Comparison of ENCODE assay signal across 8 mouse cellular contexts in genomic region chr5:137745214-137746171, GRCm38 (mm10). TPM values are rescaled to one million over a fixed set of nuclear protein-coding genes. Genes with fewer than 3 reads are reported as not detected.
A peak's percentile ranks its signal among the peaks of the same experiment; 100 is the strongest.
DNase-seq lines count a peak whose midpoint lies in the region; ATAC-seq and TF ChIP-seq lines count a peak whose summit lies in the region.

Tsc22d4 (plus strand) TSS chr5:137745730.

- H3K27me3 ChIP-seq in heart, embryonic 12.5 days (replicated peaks): no peaks in the 10 kb centered on the region
- no peaks in the 10 kb centered on the region for H3K27me3 ChIP-seq in kidney, postnatal 0 days (ENCODE audit: insufficient read depth, low read length)
- no peaks in the 10 kb centered on the region; the same call in 1 of the 2 replicates for H3K27me3 ChIP-seq in liver, embryonic 12.5 days (replicated peaks)
- H3K27me3 ChIP-seq in stomach, embryonic 14.5 days (ENCODE audit: control insufficient read depth, insufficient read depth, low read length): no peaks in the 10 kb centered on the region

- H3K4me2 ChIP-seq in heart, embryonic 12.5 days: peak within 1 kb of the TSS; percentile 99
- peak within 1 kb of the TSS; percentile 99 for H3K4me2 ChIP-seq in kidney, postnatal 0 days (ENCODE audit: low read length)
- H3K4me2 ChIP-seq in liver, embryonic 12.5 days: peak within 1 kb of the TSS; percentile 93
- H3K4me2 ChIP-seq in stomach, embryonic 14.5 days (replicated peaks; ENCODE audit: low read depth, low read length): peak within 1 kb of the TSS; percentile 90

- TF ChIP-seq CTCF in kidney, postnatal 0 days (IDR thresholded peaks at IDR 0.05; ENCODE audit: low read depth): peak; percentile 6; the same call in 1 of the 2 replicates

- H3K36me3 ChIP-seq in heart, embryonic 12.5 days: peaks cover 12% of the 10 kb centered on the region
- no peaks in the 10 kb centered on the region for H3K36me3 ChIP-seq in kidney, postnatal 0 days (ENCODE audit: insufficient read depth, low read length)
- H3K36me3 ChIP-seq in liver, embryonic 12.5 days: peaks cover 12% of the 10 kb centered on the region
- no peaks in the 10 kb centered on the region for H3K36me3 ChIP-seq in stomach, embryonic 14.5 days (ENCODE audit: control insufficient read depth, insufficient read depth, low read length)

- WGBS in heart, embryonic 12.5 days: 5% methylated on average over 28 of the region's 28 CpGs
- 3% methylated on average over 27 of the region's 28 CpGs for WGBS in kidney, postnatal 0 days
- 5% methylated on average over 28 of the region's 28 CpGs for WGBS in liver, embryonic 12.5 days (ENCODE audit: insufficient replicate concordance)
- 2% methylated on average over 28 of the region's 28 CpGs for WGBS in stomach, embryonic 14.5 days

- peak; percentile 75 for ATAC-seq in erythroid progenitor cell, adult 5-6 weeks (replicated peaks; ENCODE audit: low FRiP score, poor library complexity, severe bottlenecking)
- ATAC-seq in heart, embryonic 12.5 days (ENCODE audit: insufficient number of reproducible peaks, low FRiP score): peak; percentile 87
- peak; percentile 81 for ATAC-seq in kidney, postnatal 0 days (replicated peaks; ENCODE audit: low FRiP score, low read depth)
- peak; percentile 76 for ATAC-seq in liver, embryonic 12.5 days
- ATAC-seq in stomach, embryonic 14.5 days (ENCODE audit: insufficient number of reproducible peaks, insufficient read depth, low FRiP score, low read depth): peak; percentile 86

- H3K9me3 ChIP-seq in heart, embryonic 12.5 days (replicated peaks): no peaks in the 10 kb centered on the region
- no peaks in the 10 kb centered on the region for H3K9me3 ChIP-seq in kidney, postnatal 0 days (replicated peaks; ENCODE audit: low read length)
- no peaks in the 10 kb centered on the region for H3K9me3 ChIP-seq in liver, embryonic 12.5 days (replicated peaks)
- H3K9me3 ChIP-seq in stomach, embryonic 14.5 days (ENCODE audit: control insufficient read depth, low read depth, low read length): no peaks in the 10 kb centered on the region

- H3K4me1 ChIP-seq in brown adipose tissue, adult 24 weeks (ENCODE audit: control insufficient read depth, insufficient read depth, insufficient read length, low read length): peaks cover 11% of the 10 kb centered on the region
- H3K4me1 ChIP-seq in heart, embryonic 12.5 days (replicated peaks): peaks cover 41% of the 10 kb centered on the region
- H3K4me1 ChIP-seq in kidney, postnatal 0 days (replicated peaks; ENCODE audit: insufficient read depth, low read length): peaks cover 14% of the 10 kb centered on the region
- H3K4me1 ChIP-seq in liver, embryonic 12.5 days: peaks cover 69% of the 10 kb centered on the region
- H3K4me1 ChIP-seq in stomach, embryonic 14.5 days (ENCODE audit: control insufficient read depth, insufficient read depth, low read length): peaks cover 23% of the 10 kb centered on the region

- peak; percentile 88 for DNase-seq in CD8-positive naive resting alpha-beta T cell, adult 2 months (ENCODE audit: low read depth in 2 of 2, low spot score in 2 of 2)
- peak; percentile 97 for DNase-seq in kidney, postnatal 0 days (ENCODE audit: low spot score)
- DNase-seq in naive thymus-derived CD4-positive, alpha-beta T cell, adult 2 months (ENCODE audit: low read depth): peak; percentile 94

- peak within 1 kb of the TSS; percentile 99 for H3K9ac ChIP-seq in heart, embryonic 12.5 days
- peak within 1 kb of the TSS; percentile 77 for H3K9ac ChIP-seq in kidney, postnatal 0 days (ENCODE audit: low read depth, low read length)
- peak within 1 kb of the TSS; percentile 96 for H3K9ac ChIP-seq in liver, embryonic 12.5 days
- H3K9ac ChIP-seq in stomach, embryonic 14.5 days (replicated peaks; ENCODE audit: low read depth, low read length): peak within 1 kb of the TSS; percentile 86

- peak within 1 kb of the TSS; percentile 53 for H3K27ac ChIP-seq in brown adipose tissue, adult 24 weeks (replicated peaks; ENCODE audit: low read depth, low read length)
- peak within 1 kb of the TSS; percentile 99 for H3K27ac ChIP-seq in heart, embryonic 12.5 days (ENCODE audit: poor library complexity, severe bottlenecking)
- H3K27ac ChIP-seq in kidney, postnatal 0 days: peak within 1 kb of the TSS; percentile 97
- peak within 1 kb of the TSS; percentile 99 for H3K27ac ChIP-seq in liver, embryonic 12.5 days
- H3K27ac ChIP-seq in stomach, embryonic 14.5 days (ENCODE audit: low read length): peak within 1 kb of the TSS; percentile 97

- peak within 1 kb of the TSS; percentile 79 for H3K4me3 ChIP-seq in brown adipose tissue, adult 24 weeks (ENCODE audit: insufficient read depth, low read depth, low read length)
- peak within 1 kb of the TSS; percentile 92 for H3K4me3 ChIP-seq in heart, embryonic 12.5 days
- H3K4me3 ChIP-seq in kidney, postnatal 0 days (replicated peaks; ENCODE audit: low read depth, low read length): peak within 1 kb of the TSS; percentile 64
- H3K4me3 ChIP-seq in liver, embryonic 12.5 days: peak within 1 kb of the TSS; percentile 83
- H3K4me3 ChIP-seq in stomach, embryonic 14.5 days (ENCODE audit: low read depth, low read length): peak within 1 kb of the TSS; percentile 84

RNA-seq across cellular contexts. Expression of gene Tsc22d4, which starts in this region (rescaled TPM):
- 21.4 and 24.0 TPM in 2 replicates for polyA plus RNA-seq in brown adipose tissue, adult 24 weeks (2012; ENCODE audit: insufficient read depth, insufficient read length, missing spikeins)
- 31.0 and 47.9 TPM in 2 replicates for total RNA-seq in erythroid progenitor cell, adult 5-6 weeks (2015; ENCODE audit: low replicate concordance)
- 88.1 and 103 TPM in 2 replicates for total RNA-seq in erythroid progenitor cell, adult 5-6 weeks (2017; ENCODE audit: low replicate concordance)
- 144 and 154 TPM in 2 replicates for polyA plus RNA-seq in heart, embryonic 12.5 days (2016; fragmentation: Nextera tagmentation; extraction: Ambion mirVana)
- polyA plus RNA-seq in kidney, postnatal 0 days (2015; fragmentation: Nextera tagmentation; extraction: Ambion mirVana): 107 and 110 TPM in 2 replicates
- polyA plus RNA-seq in liver, embryonic 12.5 days (2016; fragmentation: Nextera tagmentation; extraction: Ambion mirVana): 96.0 and 99.2 TPM in 2 replicates
- polyA plus RNA-seq in stomach, embryonic 14.5 days (2014; fragmentation: Nextera tagmentation; extraction: Ambion mirVana): 118 and 132 TPM in 2 replicates

Comparison
In these comparisons a context has a peak if more than half of its experiments do, and no peak if none do; other contexts are left out.
1. Peak in every context shown above with its lines: DNase-seq, ATAC-seq, H3K4me3 ChIP-seq and H3K27ac ChIP-seq.